ENCODE assay signal across 8 mouse cellular contexts in the genomic region with DNA sequence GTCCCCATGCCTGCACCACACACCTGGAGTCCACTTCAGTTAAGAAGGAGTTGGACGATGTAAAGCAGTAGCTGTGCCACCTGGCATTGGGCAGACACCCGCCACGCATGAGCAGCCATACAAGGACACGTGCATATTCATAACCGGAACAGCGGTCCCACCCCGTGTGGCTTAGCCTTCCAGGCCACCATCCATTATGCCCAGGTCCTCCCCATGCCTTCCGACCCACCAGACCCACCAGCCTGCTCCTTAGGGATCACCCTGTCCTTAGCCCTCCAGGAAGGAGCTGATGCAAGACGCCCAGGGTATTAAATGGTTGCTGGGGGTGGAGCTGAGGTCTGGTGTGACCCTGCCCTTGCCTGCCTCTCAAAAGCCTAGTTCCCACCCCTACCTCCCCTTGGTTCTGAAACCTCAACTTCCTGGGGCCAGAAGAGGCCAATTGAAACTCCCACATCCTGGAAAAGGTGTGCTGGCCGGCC. TPM values are rescaled to one million over a fixed set of nuclear protein-coding genes. Genes with fewer than 3 reads are reported as not detected.
DNase-seq lines count a peak whose midpoint lies in the region; ATAC-seq lines count a peak whose summit lies in the region.

No protein-coding gene starts in this region.

- no peaks in the 10 kb centered on the region for H3K27me3 ChIP-seq in hindbrain, embryonic 15.5 days
- H3K27me3 ChIP-seq in hindbrain, embryonic 16.5 days (replicated peaks; ENCODE audit: control insufficient read depth, insufficient read depth, low read length) = no peaks in the 10 kb centered on the region
- no peaks in the 10 kb centered on the region for H3K27me3 ChIP-seq in embryonic facial prominence, embryonic 13.5 days
- no peaks in the 10 kb centered on the region for H3K27me3 ChIP-seq in limb, embryonic 11.5 days (ENCODE audit: control insufficient read depth, insufficient read depth, low read length)
- peaks cover 14% of the 10 kb centered on the region for H3K27me3 ChIP-seq in neural tube, embryonic 13.5 days

- H3K4me2 ChIP-seq in hindbrain, embryonic 15.5 days = peak overlapping the region; percentile 99; the same call in 1 of the 2 replicates
- H3K4me2 ChIP-seq in hindbrain, embryonic 16.5 days (ENCODE audit: low read length) = no peak overlapping the region
- H3K4me2 ChIP-seq in embryonic facial prominence, embryonic 13.5 days = peak overlapping the region; percentile 100
- peak overlapping the region; percentile 99; the same call in 1 of the 2 replicates for H3K4me2 ChIP-seq in limb, embryonic 11.5 days (ENCODE audit: low read depth, severe bottlenecking)
- peak overlapping the region; percentile 97; the same call in 1 of the 2 replicates for H3K4me2 ChIP-seq in neural tube, embryonic 13.5 days

- no peak for ATAC-seq in hindbrain, embryonic 15.5 days (ENCODE audit: low FRiP score, low read depth)
- ATAC-seq in hindbrain, embryonic 16.5 days = no peak
- ATAC-seq in embryonic facial prominence, embryonic 13.5 days (ENCODE audit: insufficient number of reproducible peaks, insufficient read depth, low FRiP score, low TSS enrichment, low read depth) = no peak
- no peak for ATAC-seq in limb, embryonic 11.5 days (ENCODE audit: insufficient number of reproducible peaks, low FRiP score, low TSS enrichment, low read depth)
- no peak for ATAC-seq in neural tube, embryonic 13.5 days (ENCODE audit: low read depth)

- H3K4me1 ChIP-seq in hindbrain, embryonic 15.5 days (replicated peaks) = peaks cover 37% of the 10 kb centered on the region
- H3K4me1 ChIP-seq in hindbrain, embryonic 16.5 days (ENCODE audit: control insufficient read depth, insufficient read depth, low read depth, low read length) = peaks cover 17% of the 10 kb centered on the region
- H3K4me1 ChIP-seq in embryonic facial prominence, embryonic 13.5 days = peaks cover 29% of the 10 kb centered on the region
- H3K4me1 ChIP-seq in limb, embryonic 11.5 days (ENCODE audit: control insufficient read depth, insufficient read depth, low read length) = peaks cover 22% of the 10 kb centered on the region
- peaks cover 41% of the 10 kb centered on the region for H3K4me1 ChIP-seq in neural tube, embryonic 13.5 days (replicated peaks)

- no peak overlapping the region for H3K9ac ChIP-seq in hindbrain, embryonic 15.5 days
- no peak overlapping the region for H3K9ac ChIP-seq in hindbrain, embryonic 16.5 days (ENCODE audit: low read depth, low read length)
- H3K9ac ChIP-seq in embryonic facial prominence, embryonic 13.5 days = no peak overlapping the region
- H3K9ac ChIP-seq in limb, embryonic 11.5 days (ENCODE audit: low read length) = no peak overlapping the region; the same call in 1 of the 2 replicates
- H3K9ac ChIP-seq in neural tube, embryonic 13.5 days = no peak overlapping the region

- 59% methylated on average over 10 of the region's 10 CpGs for whole genome bisulfite sequencing in hindbrain, embryonic 15.5 days
- 67% methylated on average over 10 of the region's 10 CpGs for WGBS in hindbrain, embryonic 16.5 days
- 74% methylated on average over 10 of the region's 10 CpGs for WGBS in embryonic facial prominence, embryonic 13.5 days
- WGBS in limb, embryonic 11.5 days = 74% methylated on average over 10 of the region's 10 CpGs
- WGBS in neural tube, embryonic 13.5 days = 71% methylated on average over 10 of the region's 10 CpGs

- H3K4me3 ChIP-seq in hindbrain, embryonic 15.5 days = no peak overlapping the region
- H3K4me3 ChIP-seq in hindbrain, embryonic 16.5 days (ENCODE audit: low read length) = no peak overlapping the region
- 0 out of 2 replicates have a peak overlapping the region, but pooled peaks have one; percentile 66 for H3K4me3 ChIP-seq in embryonic facial prominence, embryonic 13.5 days
- no peak overlapping the region for H3K4me3 ChIP-seq in limb, embryonic 11.5 days (ENCODE audit: low read depth, low read length)
- H3K4me3 ChIP-seq in neural tube, embryonic 13.5 days = no peak overlapping the region

- H3K27ac ChIP-seq in hindbrain, embryonic 15.5 days (replicated peaks) = no peak overlapping the region
- no peak overlapping the region for H3K27ac ChIP-seq in hindbrain, embryonic 16.5 days (ENCODE audit: low read depth, low read length)
- no peak overlapping the region for H3K27ac ChIP-seq in embryonic facial prominence, embryonic 13.5 days
- no peak overlapping the region for H3K27ac ChIP-seq in limb, embryonic 11.5 days (replicated peaks; ENCODE audit: low read depth, low read length)
- no peak overlapping the region for H3K27ac ChIP-seq in neural tube, embryonic 13.5 days (replicated peaks)

- no peak for DNase-seq in limb, embryonic 11.5 days (ENCODE audit: low spot score)
- no peak for DNase-seq in cerebellum, adult 11-12 months
- no peak for DNase-seq in embryo, embryonic 9.5 days (ENCODE audit: extremely low spot score)
- no peak for DNase-seq in right cerebral cortex, postnatal 10 days (ENCODE audit: low spot score in 2 of 2)

- no peaks in the 10 kb centered on the region for H3K36me3 ChIP-seq in hindbrain, embryonic 15.5 days
- no peaks in the 10 kb centered on the region for H3K36me3 ChIP-seq in hindbrain, embryonic 16.5 days (ENCODE audit: control insufficient read depth, insufficient read depth, low read length)
- peaks cover 14% of the 10 kb centered on the region for H3K36me3 ChIP-seq in embryonic facial prominence, embryonic 13.5 days
- H3K36me3 ChIP-seq in limb, embryonic 11.5 days (ENCODE audit: control insufficient read depth, insufficient read depth, low read length) = 0 out of 2 replicates have a peak, but pooled peaks cover 3% of the 10 kb centered on the region
- no peaks in the 10 kb centered on the region for H3K36me3 ChIP-seq in neural tube, embryonic 13.5 days

- no peaks in the 10 kb centered on the region for H3K9me3 ChIP-seq in hindbrain, embryonic 15.5 days
- H3K9me3 ChIP-seq in hindbrain, embryonic 16.5 days (ENCODE audit: control insufficient read depth, low read length) = no peaks in the 10 kb centered on the region
- no peaks in the 10 kb centered on the region for H3K9me3 ChIP-seq in embryonic facial prominence, embryonic 13.5 days
- no peaks in the 10 kb centered on the region for H3K9me3 ChIP-seq in limb, embryonic 11.5 days (ENCODE audit: control insufficient read depth, low read length)
- no peaks in the 10 kb centered on the region for H3K9me3 ChIP-seq in neural tube, embryonic 13.5 days

RNA-seq across cellular contexts. Expression of a gene that starts 3.4 kb away (rescaled TPM):
- 11.6 and 13.7 TPM in 2 replicates for polyA plus RNA-seq in hindbrain, embryonic 15.5 days (2015; fragmentation: Nextera tagmentation; extraction: Ambion mirVana)
- 9.6 and 11.5 TPM in 2 replicates for polyA plus RNA-seq in hindbrain, embryonic 16.5 days (2015; fragmentation: Nextera tagmentation; extraction: Ambion mirVana)
- polyA plus RNA-seq in embryonic facial prominence, embryonic 13.5 days (2015; fragmentation: Nextera tagmentation; extraction: Ambion mirVana) = 28.2 and 29.1 TPM in 2 replicates
- polyA plus RNA-seq in limb, embryonic 11.5 days (2014; fragmentation: Nextera tagmentation; extraction: Ambion mirVana) = 28.5 and 30.9 TPM in 2 replicates
- polyA plus RNA-seq in neural tube, embryonic 13.5 days (2015; fragmentation: Nextera tagmentation; extraction: Ambion mirVana) = 8.8 and 9.0 TPM in 2 replicates

RNA-seq across cellular contexts. Expression of a gene that starts 31.2 kb away (rescaled TPM):
- 171 and 184 TPM in 2 replicates for polyA plus RNA-seq in hindbrain, embryonic 15.5 days (2015; fragmentation: Nextera tagmentation; extraction: Ambion mirVana)
- polyA plus RNA-seq in hindbrain, embryonic 16.5 days (2015; fragmentation: Nextera tagmentation; extraction: Ambion mirVana) = 159 and 170 TPM in 2 replicates
- 122 and 124 TPM in 2 replicates for polyA plus RNA-seq in embryonic facial prominence, embryonic 13.5 days (2015; fragmentation: Nextera tagmentation; extraction: Ambion mirVana)
- polyA plus RNA-seq in limb, embryonic 11.5 days (2014; fragmentation: Nextera tagmentation; extraction: Ambion mirVana) = 125 and 128 TPM in 2 replicates
- 155 and 174 TPM in 2 replicates for polyA plus RNA-seq in neural tube, embryonic 13.5 days (2015; fragmentation: Nextera tagmentation; extraction: Ambion mirVana)

RNA-seq across cellular contexts. Expression of a gene that starts 32.0 kb away (rescaled TPM):
- polyA plus RNA-seq in hindbrain, embryonic 15.5 days (2015; fragmentation: Nextera tagmentation; extraction: Ambion mirVana) = 46.5 and 50.9 TPM in 2 replicates
- polyA plus RNA-seq in hindbrain, embryonic 16.5 days (2015; fragmentation: Nextera tagmentation; extraction: Ambion mirVana) = 46.9 and 48.4 TPM in 2 replicates
- polyA plus RNA-seq in embryonic facial prominence, embryonic 13.5 days (2015; fragmentation: Nextera tagmentation; extraction: Ambion mirVana) = 26.8 and 30.5 TPM in 2 replicates
- 25.4 and 29.3 TPM in 2 replicates for polyA plus RNA-seq in limb, embryonic 11.5 days (2014; fragmentation: Nextera tagmentation; extraction: Ambion mirVana)
- 40.0 and 45.9 TPM in 2 replicates for polyA plus RNA-seq in neural tube, embryonic 13.5 days (2015; fragmentation: Nextera tagmentation; extraction: Ambion mirVana)

RNA-seq across cellular contexts. Expression of a gene that starts 46.3 kb away (rescaled TPM):
- polyA plus RNA-seq in hindbrain, embryonic 15.5 days (2015; fragmentation: Nextera tagmentation; extraction: Ambion mirVana) = 444 and 451 TPM in 2 replicates
- polyA plus RNA-seq in hindbrain, embryonic 16.5 days (2015; fragmentation: Nextera tagmentation; extraction: Ambion mirVana) = 447 and 505 TPM in 2 replicates
- polyA plus RNA-seq in embryonic facial prominence, embryonic 13.5 days (2015; fragmentation: Nextera tagmentation; extraction: Ambion mirVana) = 272 and 278 TPM in 2 replicates
- 261 and 266 TPM in 2 replicates for polyA plus RNA-seq in limb, embryonic 11.5 days (2014; fragmentation: Nextera tagmentation; extraction: Ambion mirVana)
- polyA plus RNA-seq in neural tube, embryonic 13.5 days (2015; fragmentation: Nextera tagmentation; extraction: Ambion mirVana) = 372 and 378 TPM in 2 replicates

RNA-seq across cellular contexts. Expression of a gene that starts 58.2 kb away (rescaled TPM):
- 6.2 and 6.7 TPM in 2 replicates for polyA plus RNA-seq in hindbrain, embryonic 15.5 days (2015; fragmentation: Nextera tagmentation; extraction: Ambion mirVana)
- 5.2 and 6.5 TPM in 2 replicates for polyA plus RNA-seq in hindbrain, embryonic 16.5 days (2015; fragmentation: Nextera tagmentation; extraction: Ambion mirVana)
- polyA plus RNA-seq in embryonic facial prominence, embryonic 13.5 days (2015; fragmentation: Nextera tagmentation; extraction: Ambion mirVana) = 20.5 and 20.8 TPM in 2 replicates
- 16.6 and 16.8 TPM in 2 replicates for polyA plus RNA-seq in limb, embryonic 11.5 days (2014; fragmentation: Nextera tagmentation; extraction: Ambion mirVana)
- polyA plus RNA-seq in neural tube, embryonic 13.5 days (2015; fragmentation: Nextera tagmentation; extraction: Ambion mirVana) = 6.3 and 6.8 TPM in 2 replicates
